Mouse (Mus musculus) embryonic fibroblast, embryonic 13.5 days (primary cell): ENCODE measurements at regions not wholly inside any gene's neighbourhood (a gene's known extent, or its start where the extent isn't known, plus 50 kb on each side); places are given as distances from the start of the nearest gene placed in this dataset.

Source experiments
- CTCF ChIP-seq: IDR thresholded peaks from 2 replicates; pipeline ENCODE4 v1.5.1; 2011; ENCODE audit warnings: mild to moderate bottlenecking, control low read depth, low read length, moderate library complexity, borderline replicate concordance; ENCODE audit not compliant: insufficient read depth
- POLR2A ChIP-seq: IDR thresholded peaks from 2 replicates; pipeline ENCODE4 v1.6.1; 2011; ENCODE audit warnings: low read depth, mild to moderate bottlenecking, control low read depth, low read length, moderate library complexity

DNA sequence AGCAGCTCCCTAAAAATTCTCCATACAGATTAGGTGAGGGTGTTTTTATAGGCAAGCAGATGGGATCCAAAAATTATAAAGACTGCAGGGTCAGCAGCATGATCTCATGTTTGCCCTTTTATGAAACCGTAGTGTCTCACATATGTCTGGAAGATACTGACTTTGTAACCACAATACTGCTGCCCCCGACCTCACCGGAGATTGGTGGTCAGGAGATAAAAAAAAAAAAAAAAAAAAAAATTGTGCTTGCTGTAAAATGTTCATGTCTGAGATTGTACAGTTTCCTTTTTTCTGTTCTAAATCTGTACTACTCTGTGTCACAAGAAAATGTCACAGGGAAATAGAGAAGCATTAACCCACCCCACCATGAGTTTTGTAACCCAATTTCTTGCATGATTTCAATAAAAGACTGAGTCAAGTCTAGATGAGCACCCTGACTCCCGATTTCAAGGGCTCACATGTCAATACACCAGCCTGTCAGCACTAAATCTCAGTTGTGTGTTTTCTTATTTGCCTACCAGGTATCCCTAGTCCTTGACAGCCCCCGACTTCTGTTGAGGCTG is 169.5 kb upstream of the Ipo5 start:
- no peak for TF ChIP-seq CTCF
- TF ChIP-seq POLR2A: no peak
